Mouse (Mus musculus) heart, postnatal 0 days (tissue): Measurements from ENCODE around the gene Negr1.

Experiments used
- CTCF ChIP-seq: IDR thresholded peaks from 2 replicates; pipeline ENCODE4 v1.5.1; 2016; ENCODE audit warnings: antibody characterized with exemption, control low read depth, low read depth
- EP300 ChIP-seq: IDR thresholded peaks from 2 replicates; pipeline ENCODE4 v1.6.1; 2016; ENCODE audit warnings: antibody characterized with exemption, low read depth

DNA sequence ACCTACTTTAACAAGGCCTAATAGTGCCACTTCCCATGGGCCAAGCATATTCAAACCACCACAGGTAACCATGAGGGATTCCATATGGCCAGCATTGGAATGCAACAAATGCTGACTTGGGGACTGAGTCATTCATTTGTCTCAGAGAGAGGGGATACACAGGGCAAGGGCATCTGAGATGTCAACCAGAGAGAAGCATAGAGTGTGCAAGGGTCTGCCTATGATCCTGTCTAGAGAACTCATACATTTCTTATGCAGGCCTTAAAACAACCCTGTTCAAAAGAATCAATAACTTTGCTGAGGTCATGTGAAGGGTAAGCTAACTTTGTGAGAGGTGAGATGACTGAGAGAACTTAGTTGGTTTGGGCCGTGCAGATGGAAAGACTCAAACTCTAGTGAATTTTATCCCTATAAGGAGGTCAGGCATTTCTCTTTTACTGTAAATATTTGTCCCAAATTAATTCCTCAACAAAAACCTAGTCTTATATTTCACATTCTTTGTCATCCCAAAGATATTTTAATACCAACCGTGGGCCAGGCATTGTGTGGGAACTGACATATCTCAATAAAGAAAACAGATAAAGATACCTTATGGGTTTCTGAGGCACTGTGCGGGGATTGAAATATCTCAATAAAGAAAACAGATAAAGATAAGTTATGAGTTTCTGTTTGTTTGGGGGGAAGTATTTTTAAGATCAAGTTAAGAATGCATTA lies 543.4 kb downstream of the Negr1 start:
- TF ChIP-seq CTCF (no peak), EP300 (no peak)
